Mouse (Mus musculus): ENCODE measurements around the gene Smpd3.
"Not testable (repeated sequence)": the region's sequence is repeated elsewhere in the genome, so short reads cannot be mapped to it uniquely, and the experiment has no call there.

Gene Smpd3

GRCm38 (mm10) chr8:106326624-106327023 is 11.2 kb downstream of the Smpd3 start:
- DNase-seq (ENCODE audit: low read depth, low spot score): no peak

GRCm38 (mm10) chr8:106321434-106321833 is 16.4 kb downstream of the Smpd3 start:
- DNase-seq (ENCODE audit: low read depth, low spot score): no peak

GRCm38 (mm10) chr8:106320002-106320401 is 17.8 kb downstream of the Smpd3 start:
- DNase-seq (ENCODE audit: low read depth, low spot score): no peak

- DNase-seq (ENCODE audit: low read depth, low spot score): no peak
Observed at GRCm38 (mm10) chr8:106317091-106317490, 20.7 kb downstream of the Smpd3 start.

- no peak for DNase-seq (ENCODE audit: low read depth, low spot score)
Observed at GRCm38 (mm10) chr8:106316506-106316905, 21.3 kb downstream of the Smpd3 start.

GRCm38 (mm10) chr8:106315402-106316187 is 22.2 kb downstream of the Smpd3 start:
- DNase-seq (ENCODE audit: low read depth, low spot score): no peak

- DNase-seq (ENCODE audit: low read depth, low spot score): no peak
Observed at GRCm38 (mm10) chr8:106313799-106314198, 24.0 kb downstream of the Smpd3 start.

GRCm38 (mm10) chr8:106313120-106313737 is 24.6 kb downstream of the Smpd3 start:
- DNase-seq (ENCODE audit: low read depth, low spot score): no peak

- DNase-seq (ENCODE audit: low read depth, low spot score): no peak
Observed at GRCm38 (mm10) chr8:106311967-106312366, 25.8 kb downstream of the Smpd3 start.

- no peak for DNase-seq (ENCODE audit: low read depth, low spot score)
Observed at GRCm38 (mm10) chr8:106310026-106310652, 27.6 kb downstream of the Smpd3 start.

- peak; percentile 35 for DNase-seq (ENCODE audit: low read depth, low spot score)
Observed at GRCm38 (mm10) chr8:106308082-106308786, 29.6 kb downstream of the Smpd3 start.

GRCm38 (mm10) chr8:106307586-106307985 is 30.2 kb downstream of the Smpd3 start:
- DNase-seq (ENCODE audit: low read depth, low spot score): peak; percentile 34

- not testable (repeated sequence) for DNase-seq (ENCODE audit: low read depth, low spot score)
Observed at GRCm38 (mm10) chr8:106306711-106307248, 31.0 kb downstream of the Smpd3 start.

GRCm38 (mm10) chr8:106306076-106306475 is 31.7 kb downstream of the Smpd3 start:
- no peak for DNase-seq (ENCODE audit: low read depth, low spot score)

GRCm38 (mm10) chr8:106305301-106305700 is 32.5 kb downstream of the Smpd3 start:
- no peak for DNase-seq (ENCODE audit: low read depth, low spot score)

GRCm38 (mm10) chr8:106304321-106304720 is 33.5 kb downstream of the Smpd3 start:
- DNase-seq (ENCODE audit: low read depth, low spot score): no peak

- DNase-seq (ENCODE audit: low read depth, low spot score): no peak
Observed at GRCm38 (mm10) chr8:106300739-106301715, 36.8 kb downstream of the Smpd3 start.

GRCm38 (mm10) chr8:106299686-106300085 is 38.1 kb downstream of the Smpd3 start:
- no peak for DNase-seq (ENCODE audit: low read depth, low spot score)

GRCm38 (mm10) chr8:106298846-106299245 is 38.9 kb downstream of the Smpd3 start:
- DNase-seq (ENCODE audit: low read depth, low spot score): no peak

GRCm38 (mm10) chr8:106298261-106298660 is 39.5 kb downstream of the Smpd3 start:
- no peak for DNase-seq (ENCODE audit: low read depth, low spot score)

All from 3T3-L1 (cell line).